Mouse (Mus musculus) thymus, postnatal 0 days (tissue): ENCODE data around the gene Emsy. TPM values are rescaled to one million over a fixed set of nuclear protein-coding genes. Genes with fewer than 3 reads are reported as not detected.

Experiments
- DNase-seq: peaks from one replicate; pipeline ENCODE4 v3.0.0-alpha.2; 2015; ENCODE audit warnings: low spot score
- polyA plus RNA-seq: library from polyadenylated mRNA; unstranded; fragments of >200 nt; fragmentation: Nextera tagmentation; extraction: Ambion mirVana; gene quantifications from 2 replicates; pipeline ENCODE4 v1.2.1, GENCODE M21; 2015

Emsy gene
- polyA plus RNA-seq, 1 experiment from 2014 or later: 12.6 TPM

DNA sequence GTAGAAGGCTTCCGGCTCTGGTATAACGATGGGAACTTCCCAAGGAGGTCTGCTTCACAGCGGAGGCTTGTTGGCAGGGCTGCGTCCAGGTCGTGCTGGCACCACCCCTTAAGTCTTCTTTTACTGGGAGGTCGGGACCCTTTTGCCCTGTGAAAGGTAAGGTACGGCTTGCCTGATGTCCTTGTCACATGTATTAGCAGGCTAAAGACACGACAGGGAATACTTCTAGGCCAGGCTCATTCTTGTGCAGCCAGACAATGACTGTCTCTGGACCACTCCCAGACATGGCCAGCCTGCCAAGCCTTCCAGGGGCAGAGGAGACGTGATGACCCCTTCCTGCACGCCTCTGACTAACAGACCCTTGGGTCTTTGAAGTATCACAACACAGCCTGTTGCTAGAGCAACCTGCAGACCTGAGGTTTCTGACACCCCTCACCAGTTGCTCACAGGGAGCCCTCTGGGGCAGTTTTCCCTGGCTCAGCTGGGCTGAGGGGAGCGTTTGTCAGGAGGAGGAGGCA is 112.7 kb downstream of the Emsy start:
- DNase-seq: no peak

DNA sequence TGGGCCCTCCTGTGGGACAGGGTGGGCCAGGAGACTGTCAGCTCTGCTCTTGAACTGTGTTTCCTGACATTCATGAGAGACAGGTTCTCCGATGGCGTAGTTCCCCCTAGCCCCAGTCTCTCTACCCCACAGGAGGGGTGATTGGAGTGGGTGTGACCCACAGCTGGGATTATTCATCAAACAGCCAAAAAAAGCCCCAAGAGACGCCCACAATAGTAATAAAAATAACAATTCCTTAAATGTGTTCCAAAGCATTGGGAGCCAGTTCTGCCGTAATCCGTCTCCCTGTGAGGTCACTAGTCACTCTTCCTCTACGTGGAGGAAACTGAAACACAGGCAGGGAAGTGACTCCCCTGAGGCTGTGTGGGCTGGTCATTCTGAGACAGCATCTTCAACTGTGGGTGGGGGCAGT is 113.8 kb downstream of the Emsy start:
- DNase-seq: no peak

DNA sequence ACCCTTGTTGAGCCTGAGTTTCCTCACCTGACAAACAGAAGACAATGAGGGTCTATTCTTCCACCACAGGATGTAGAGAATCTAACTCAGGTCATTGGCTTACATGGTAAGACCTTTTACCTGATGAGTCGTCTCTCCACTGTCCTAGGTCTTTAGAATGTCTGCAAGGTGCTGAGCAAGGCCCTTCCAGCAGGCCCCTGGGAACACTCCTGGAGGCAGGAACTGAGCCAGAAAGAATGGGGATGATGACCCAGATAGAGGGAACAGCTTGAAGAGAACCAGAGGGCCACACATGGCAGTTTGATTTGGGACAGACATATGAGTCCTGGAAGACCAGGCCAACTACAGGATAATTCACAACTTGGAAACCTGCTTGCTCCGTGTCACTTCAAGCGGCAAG is 114.3 kb downstream of the Emsy start:
- DNase-seq: no peak

DNA sequence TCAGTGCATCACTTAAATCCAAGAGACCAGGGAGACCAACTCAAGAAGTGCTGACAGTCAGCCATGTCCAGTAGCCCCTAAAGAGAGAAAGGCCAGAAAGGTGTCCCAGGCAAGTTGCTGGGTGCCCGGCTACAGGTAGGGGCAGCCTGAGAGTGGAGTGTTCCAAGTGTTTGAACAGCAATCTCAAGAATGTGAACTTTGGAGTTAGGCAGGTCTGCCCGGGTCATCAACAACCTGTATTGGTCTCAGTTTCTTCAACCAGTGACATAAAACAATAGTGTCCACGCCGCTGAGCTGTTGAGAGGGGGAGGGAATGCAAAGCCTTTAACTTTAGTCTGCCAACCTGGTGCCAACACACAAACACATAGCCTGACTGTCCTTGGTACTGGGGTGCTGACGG is 115.0 kb downstream of the Emsy start:
- no peak for DNase-seq

DNA sequence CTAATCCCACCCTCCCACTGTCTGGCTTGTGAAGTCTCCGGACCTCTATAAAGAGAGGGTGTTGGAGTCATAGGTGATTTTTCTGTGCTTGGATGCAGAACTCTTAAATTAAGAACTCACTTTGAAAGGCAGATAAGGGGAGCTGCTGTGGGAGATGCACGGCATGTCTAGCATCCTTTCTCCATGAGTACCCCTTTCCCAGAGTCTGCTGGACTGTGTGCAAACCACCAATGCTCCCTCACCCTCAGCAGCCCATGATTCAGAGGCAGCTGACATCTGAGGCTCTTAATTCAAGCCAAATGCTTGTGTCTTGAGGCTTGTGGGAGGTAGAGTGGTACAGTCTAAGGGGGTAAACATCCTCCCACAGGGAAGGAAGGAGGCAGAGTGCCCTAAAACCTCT is 115.7 kb downstream of the Emsy start:
- DNase-seq: no peak

DNA sequence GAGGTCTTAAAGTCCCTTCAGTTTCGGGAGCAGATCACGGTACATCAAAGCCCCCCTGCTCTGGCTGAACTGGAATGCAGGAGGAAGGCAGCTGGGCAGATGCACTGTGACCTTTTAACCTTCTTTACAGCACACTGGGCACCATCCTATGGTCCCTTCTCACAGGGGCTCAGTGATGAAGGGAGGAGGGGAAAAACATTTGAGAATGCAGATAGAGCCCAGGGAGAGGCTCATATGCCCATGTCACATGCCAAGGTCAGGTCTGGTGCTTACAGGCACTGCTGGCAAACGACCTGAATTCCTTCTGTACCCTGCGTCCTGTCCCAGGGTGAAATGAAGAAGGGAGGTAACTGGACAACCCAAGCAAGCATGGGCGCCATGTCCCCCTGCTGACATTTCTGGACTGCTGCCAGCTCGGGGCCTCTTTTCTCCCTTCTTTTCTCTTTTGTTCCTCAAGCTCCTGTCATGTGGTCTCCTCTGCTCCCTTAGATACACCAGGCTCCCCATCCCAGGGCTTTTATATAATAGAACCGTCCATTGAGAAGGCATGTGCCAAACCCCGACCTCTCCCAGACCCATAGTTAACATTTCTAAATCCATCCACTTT is 118.5 kb downstream of the Emsy start:
- DNase-seq: no peak

DNA sequence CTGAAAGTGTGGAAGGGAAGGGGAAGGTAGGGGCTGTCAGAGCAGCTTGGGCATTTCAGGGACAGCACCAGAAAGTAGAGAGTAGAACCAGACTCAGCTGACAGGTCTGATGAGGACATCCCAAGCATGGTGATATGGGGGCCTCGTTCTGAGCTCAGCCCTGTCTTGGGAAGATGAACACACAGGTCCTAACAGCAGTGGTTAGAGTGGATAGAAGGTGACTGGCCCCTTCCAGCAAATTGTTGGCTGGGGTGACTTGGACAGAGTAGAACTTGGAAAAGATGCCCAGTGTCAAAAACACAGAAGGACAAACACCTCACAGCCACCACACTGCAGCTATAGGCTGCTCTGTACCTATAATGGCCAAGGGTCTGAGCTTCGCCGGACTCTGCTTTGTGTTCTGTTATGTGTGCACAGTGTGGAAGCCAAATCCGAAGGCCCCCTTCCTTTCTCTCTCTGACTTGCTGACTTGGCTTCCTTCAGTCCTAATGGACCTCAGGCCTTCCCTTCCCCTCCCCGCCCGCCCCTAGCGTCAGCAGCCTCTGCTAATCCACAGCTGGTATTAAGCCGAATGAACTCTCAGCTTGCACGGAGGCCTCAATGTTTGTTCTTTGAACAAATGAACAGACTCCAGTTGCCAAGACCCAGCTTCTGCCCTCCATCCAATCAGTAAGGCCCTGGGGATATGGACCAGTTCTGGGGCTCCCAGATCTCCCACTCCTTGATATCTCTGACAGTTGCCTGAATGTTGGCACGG is 119.2 kb downstream of the Emsy start:
- DNase-seq: no peak

Other genes starting within 250 kb of the Emsy start
- not detected in 2 replicates for gene Gucy2d, start 216.4 kb downstream of the Emsy start, polyA plus RNA-seq
- 3.0 and 3.4 TPM in 2 replicates for gene Lrrc32, start 167.5 kb downstream of the Emsy start, polyA plus RNA-seq
- 42.1 and 47.1 TPM in 2 replicates for gene Thap12, start 46.3 kb upstream of the Emsy start, polyA plus RNA-seq
- gene Wnt11, start 178.3 kb upstream of the Emsy start, polyA plus RNA-seq: 0.49 and 1.0 TPM in 2 replicates